Mouse (Mus musculus) liver (tissue): ENCODE data around the gene Ephb1.

Source experiments
- DNase-seq: peaks from one replicate; pipeline ENCODE4 v3.0.0-alpha.2; 2020; ENCODE audit warnings: mixed read lengths

Gene Ephb1

DNA sequence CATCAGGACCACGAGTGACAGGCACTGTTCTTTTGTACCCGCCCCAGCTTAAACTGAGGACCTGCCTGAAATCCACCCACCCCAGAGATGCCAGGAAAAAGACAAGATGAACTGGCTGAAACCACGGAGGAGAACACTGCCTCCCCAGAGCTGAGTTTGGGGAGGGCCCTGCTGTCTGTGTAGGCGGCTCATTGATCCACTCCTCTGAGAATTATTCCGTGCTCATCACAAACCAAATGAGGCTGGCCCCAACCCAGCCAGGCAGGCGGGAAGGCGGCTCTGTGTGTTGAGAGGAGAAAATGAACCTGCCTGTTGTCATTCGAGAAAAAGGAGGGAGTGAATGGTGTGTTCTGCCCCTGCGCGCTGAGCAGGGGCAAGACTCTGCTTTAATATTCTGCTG, 2.8 kb downstream of the Ephb1 start:
- no peak for DNase-seq

DNA sequence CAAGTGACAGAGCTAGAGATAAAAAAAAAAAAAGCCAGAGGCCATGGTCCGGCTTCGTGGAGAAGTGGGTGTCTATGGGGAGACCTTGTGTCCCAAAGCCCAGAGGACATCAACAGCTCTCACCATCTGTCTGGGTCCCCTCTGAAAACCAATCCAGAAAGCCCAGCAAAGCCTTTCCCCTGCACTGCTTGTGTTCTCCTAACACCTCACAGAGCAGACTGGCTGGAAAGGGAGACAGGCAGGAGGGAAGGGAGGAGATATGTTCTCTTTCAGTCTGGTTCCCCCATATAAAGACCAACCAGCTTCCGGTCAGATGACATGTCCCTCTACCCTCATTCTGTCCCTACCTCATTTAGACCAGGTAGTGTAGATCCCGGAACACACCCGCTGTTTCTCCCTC, 3.3 kb downstream of the Ephb1 start:
- no peak for DNase-seq

DNA sequence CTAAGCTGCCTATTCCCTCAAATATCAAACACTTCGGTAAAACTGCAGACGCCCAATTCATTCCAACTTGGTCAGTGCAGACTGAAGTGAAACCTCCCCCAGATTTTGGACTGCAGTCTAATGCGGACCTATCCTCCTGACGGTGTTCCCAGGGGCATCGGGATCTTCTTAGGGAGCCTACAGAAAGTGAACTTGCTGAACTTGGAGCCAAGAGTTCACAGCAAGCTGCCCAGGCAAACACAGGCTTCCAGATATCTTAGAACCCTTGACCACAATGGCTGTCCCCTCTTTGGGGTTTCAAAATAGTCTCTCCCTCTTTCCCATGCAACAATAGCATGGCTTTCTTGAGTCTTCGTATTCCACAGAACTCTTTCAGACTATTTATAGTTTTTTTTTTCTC, 3.8 kb downstream of the Ephb1 start:
- DNase-seq: no peak

DNA sequence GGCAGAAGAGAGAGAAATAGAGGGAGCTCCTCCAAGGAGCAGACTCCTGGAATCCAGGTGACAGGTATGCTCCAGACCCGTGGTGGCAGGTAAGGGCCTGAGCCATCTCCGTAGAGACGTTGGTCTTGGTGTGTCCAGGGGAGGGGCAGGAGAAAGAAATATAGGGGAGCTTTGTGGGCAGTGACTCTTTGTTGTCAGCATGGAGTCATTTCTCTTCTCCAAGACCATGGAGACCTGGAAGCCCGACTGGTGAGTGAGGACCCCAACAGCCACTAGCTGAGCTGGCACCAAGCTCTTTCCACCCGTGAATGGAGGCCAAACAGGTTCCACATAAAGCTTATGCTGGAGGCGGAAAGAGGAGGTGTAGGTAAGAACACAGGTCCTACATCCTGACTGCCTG, 4.4 kb downstream of the Ephb1 start:
- DNase-seq: no peak

DNA sequence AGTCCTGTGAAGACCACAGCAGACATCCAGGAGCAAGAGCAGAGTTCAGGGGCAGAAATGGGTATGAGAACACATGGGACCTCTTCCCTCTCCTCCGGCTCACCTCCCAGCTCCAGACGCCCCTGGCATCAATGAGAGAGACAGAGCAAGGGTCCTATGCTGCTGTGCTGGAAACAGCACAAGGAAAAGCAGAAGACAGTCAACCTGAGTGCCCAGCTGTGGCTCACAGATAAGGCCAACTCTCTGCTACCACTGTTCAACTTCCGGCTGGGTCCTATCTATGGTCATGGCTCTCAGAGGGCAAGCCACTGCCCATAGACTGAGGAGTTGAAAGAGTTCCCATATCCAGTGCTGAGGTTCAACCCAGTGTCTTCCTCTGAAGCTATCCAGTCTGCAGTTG, 7.7 kb downstream of the Ephb1 start:
- no peak for DNase-seq

DNA sequence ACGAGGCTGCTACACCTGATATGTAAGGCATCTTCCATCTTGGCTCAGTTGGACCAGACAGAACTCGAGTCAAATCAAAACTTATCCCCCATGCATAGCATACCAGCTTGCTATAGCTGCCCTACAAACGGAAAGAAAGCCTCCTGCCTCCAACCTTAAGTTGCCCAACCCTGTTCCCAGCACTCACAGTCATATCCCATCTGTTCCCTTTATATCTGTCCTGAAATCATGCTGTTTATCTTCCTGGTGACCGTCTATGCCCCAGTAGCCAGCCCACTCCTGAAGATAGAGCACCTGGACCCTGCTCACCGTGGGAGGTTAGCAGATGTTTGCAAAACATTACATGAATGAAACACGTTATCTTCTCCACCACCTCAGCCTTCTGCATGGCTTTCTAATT, 9.0 kb downstream of the Ephb1 start:
- no peak for DNase-seq

DNA sequence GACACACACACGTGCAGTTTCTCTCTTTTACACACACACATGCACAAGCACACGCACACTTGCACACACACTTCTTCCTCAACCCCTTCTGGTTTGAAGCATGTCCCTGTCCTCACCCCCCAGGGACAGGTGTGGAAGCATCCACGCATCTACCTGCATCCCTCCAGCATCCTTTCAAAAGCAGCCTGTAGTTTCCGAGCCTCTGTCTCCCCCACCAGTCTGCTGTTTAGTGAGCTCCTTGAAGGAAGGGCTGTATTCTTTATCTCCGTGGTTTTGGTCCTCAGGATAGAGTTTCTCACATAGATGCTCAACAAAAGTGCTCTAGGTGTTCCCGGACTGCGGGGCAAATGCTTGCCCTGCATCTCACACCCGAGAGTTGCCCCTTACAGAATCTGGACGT, 9.4 kb downstream of the Ephb1 start:
- DNase-seq: no peak

DNA sequence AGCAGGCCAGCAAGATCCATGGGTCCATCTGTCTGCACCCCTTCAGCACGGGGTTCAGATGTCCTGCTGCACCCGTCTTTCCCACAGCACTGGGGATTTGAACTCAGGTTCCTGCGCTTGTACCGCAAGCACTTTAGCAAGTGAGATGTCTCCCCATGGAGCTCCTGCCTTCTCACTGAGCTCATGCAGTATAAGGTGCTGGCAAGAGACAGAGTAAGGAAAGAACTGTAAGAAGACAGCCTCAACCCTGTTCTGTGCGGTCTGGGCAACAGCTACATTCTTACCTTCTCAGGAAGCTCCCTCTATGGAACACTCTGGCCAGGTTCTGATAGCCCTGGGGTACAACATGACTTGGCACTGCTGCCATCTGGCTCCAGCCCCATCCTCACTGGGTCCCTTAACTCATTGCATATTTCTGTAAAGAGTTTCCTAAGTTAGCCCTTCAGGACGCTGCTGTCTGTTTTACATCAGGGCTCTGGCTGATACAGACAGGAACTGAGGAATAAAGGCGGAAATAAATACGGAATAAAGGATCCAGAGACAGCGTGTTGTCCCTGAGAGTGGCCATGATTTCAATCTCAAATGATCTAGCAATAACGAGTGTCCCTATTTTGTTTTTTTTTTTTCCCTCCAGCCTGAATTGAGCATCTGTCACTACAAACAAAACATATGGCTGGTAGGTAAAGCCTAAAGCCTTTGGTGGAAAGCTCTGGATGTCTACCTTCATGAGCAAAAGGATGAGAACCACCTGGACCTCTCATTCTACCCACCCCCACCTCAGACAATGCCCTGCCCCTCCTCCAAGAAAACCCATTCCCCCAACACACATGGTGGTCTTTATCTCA, 10.2 kb downstream of the Ephb1 start:
- DNase-seq: no peak

DNA sequence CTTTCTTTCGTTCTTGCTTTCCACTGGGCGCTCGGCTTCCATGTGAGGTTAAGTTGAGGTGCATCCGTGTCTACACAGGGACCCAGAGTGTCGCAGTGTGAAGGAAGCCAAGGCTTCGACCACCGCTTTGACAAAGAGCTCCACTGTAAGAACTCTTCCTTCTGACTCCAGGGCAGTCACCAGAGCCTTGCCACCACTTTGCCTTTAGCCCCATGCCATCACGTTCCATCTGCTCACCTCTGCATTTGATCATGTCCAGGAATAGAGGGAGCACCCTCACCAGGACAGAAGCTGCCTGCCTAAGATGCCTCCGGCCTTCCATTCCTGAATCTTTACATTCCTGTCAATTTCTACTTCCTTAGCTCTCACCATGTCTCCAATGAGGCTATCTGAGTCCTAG, 11.4 kb downstream of the Ephb1 start:
- DNase-seq: no peak

DNA sequence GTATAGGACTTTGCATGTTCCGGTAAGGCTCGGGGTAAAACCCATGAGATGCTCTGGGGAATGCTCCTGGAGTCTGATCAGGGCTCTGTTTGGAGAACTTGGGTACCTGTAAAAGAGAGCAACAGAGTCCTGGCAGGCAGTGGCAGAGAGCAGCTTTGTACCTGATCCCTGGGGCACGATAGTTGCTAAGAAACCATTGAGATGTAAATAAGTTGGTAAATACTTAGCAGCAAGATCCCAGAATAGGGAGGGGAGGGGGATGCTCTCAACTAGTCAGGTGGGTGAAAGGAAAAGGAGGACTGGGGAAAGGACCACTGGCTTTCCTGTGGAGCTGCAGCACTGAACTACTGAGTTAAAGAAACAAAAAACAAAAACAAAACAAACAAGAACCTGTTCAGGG, 12.5 kb downstream of the Ephb1 start:
- no peak for DNase-seq

DNA sequence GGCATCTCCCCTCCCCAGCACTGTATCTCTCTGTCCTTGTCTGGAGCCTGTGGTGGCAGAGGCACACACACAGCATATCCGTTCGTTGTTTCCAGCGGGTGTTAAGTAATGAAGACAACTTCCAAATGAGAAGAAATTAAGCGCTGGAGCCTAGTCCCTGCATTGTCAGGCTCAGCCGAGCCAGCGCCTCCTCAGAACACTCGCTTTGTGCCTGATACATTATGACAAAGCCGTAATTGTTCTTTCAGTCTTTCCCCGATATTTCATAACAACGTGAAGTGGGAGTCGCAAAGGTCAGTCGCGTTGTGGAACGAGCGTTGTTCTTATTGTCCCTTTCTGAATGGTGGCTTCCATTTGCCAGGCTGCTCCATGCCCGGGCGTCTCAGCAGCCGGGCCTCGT, 13.7 kb downstream of the Ephb1 start:
- no peak for DNase-seq

DNA sequence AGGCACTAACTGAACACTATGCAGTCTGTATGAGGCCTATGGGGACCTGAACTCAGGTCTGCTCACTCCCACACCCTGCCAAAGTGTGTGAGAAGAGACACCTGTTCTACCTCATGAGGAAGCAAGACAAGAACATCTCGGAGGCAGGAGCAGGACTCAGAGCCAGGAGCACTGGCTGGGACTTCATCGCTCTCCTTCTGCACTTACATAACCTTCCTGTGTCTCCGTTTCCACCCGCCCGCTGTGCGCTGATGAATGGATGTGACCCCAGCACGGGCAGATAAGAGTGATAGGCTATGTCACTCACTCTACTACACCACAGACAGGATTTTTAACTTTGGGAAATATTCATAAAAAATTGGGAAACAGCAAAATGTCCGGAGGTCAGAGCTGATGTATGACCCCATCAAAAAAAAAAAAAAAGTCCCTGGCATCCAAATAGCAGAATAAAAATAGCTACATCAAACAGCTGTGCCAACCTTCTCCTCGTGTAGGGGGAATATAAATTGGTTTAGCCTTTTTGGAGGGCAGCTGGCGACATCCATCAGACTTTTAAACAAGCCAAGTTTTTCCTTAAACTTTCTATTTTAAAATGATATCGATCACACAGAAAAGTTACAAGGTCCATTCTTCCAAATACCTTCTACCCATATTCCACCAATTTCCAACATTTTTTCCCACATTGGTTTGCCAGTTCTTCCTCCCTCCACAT, 18.8 kb downstream of the Ephb1 start:
- no peak for DNase-seq

DNA sequence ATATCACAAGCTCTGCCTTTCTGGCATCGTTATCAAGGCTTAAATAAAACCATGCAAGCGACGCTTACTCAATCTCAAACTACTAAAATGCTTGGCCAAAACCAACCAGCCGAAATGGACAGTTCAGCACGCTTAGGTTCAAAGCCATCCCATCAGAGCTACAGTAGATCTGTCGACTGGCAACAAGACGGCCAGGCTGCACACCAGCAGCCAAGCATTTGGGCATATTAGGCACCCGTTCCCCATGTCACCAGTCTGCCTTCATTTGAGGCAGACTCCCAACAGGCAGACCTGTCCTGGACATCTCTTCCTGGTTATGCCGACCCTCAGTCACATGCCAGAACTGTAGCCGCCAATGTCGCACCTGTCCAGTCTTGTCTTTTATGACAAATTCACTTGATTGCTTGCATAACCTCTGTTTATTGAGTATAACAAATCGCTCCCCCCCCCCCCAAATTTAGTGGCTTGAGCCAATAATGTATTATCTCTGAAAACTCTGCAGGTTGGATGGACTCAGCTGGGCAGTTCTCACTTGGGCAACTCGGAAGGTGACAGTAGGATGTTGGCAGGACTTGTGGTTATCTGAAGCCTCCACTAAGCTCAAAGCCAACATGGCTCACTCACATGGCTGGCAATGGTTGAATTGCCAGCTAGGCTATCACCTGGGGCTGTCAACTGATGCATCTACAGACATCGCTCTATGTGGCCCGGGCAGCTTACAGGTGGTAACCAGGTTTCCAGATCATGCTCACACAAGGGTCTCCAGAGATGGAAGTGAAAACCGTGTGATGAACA, 24.0 kb downstream of the Ephb1 start:
- DNase-seq: no peak

DNA sequence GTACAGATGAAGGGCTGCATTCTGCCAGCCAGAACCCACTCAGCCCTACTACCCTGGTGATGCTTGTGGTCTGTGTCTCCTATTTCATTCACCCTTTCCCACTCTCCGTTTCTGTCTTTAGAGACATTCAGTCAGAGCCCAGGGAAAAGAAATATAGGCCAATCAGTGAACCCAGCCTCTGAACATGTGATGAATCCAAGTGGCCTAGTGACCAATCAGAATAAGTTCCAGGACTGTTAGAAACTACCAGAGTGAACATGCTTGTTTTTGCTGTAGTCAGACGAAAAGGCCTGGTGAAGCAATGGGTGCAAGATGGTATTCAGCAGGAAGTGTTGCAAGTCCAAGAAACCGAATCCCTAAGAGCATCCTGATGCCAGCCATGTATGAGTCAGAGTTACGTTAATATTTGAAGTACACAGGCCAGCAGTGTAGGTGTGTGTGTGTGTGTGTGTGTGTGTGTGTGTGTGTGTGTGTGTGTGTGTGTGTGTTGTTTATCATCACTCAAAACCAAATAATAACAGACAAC, 26.8 kb downstream of the Ephb1 start:
- no peak for DNase-seq

DNA sequence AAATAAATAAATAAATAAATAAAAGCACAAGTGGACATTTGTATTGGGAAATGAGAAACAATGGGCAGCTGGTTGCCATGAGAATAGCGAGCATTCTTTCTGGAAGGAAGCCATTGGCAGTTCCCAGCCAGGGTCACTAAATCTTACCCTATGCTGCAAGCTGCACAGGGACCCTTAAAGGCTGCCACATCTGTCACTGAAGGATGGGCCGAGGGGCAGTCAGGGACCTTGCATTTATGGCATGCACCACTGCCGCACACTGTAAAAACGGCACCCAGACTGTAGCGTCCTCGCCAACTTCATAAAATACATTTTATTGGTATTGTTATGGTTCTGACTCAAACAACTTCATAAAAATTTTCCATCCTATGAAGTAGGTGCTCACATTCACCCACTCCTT, 39.1 kb downstream of the Ephb1 start:
- no peak for DNase-seq

DNA sequence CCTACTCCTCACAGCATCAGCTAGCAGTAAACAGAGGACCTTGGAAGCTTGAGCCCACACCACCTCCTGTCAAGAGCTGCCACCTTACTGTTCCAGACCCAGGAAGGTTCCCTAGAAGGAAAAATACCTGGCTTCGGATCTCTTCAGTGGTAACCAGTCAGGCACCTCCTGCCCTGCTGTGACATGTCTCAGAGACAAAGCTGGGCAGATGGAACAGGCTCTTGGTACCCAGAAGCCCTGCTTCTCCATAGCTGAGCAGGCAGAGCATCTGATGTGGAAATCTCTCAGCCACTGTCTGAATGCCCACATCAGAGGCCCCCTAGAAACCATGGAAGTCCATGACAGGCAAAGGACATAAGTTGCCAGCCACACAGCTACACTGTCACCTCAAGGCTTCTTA, 39.7 kb downstream of the Ephb1 start:
- DNase-seq: no peak

DNA sequence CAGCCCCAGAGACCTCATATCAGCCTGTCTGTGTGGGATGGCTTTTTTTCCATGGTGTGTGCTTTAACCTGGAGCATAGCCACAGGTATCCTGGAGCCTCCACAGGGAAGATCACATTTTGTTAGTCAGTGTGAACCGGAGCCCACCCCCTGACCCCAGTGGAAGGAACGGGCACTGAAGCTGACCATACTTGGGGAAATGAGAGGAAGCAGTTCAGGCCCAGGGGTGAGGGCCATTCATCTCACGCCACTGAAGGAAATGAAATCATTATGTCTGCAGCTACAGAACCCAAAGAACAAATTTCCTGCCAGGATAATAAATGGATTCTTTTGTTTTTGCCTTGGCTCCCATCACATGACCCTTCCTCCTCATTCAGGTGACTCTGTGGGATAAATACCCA, 44.1 kb downstream of the Ephb1 start:
- no peak for DNase-seq

DNA sequence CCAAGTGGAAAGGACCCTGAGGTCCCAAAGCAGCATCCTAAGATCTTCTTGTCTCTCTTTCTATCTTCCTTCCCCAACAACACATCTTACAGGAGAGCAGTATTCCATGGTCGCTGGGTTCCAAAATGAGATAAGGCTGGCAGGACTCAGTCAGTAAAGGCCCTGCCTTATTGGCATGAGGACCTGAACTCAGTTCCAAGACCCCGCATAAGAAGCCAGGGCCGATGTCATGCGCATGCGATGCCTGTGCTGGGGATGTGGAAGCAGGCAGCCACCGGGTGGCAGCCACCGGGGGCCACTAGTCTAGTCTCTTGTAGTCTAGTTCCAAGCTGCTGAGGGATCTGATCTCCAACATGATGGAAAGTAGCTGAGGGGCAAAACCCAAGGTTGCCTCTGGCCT, 45.2 kb downstream of the Ephb1 start:
- no peak for DNase-seq

DNA sequence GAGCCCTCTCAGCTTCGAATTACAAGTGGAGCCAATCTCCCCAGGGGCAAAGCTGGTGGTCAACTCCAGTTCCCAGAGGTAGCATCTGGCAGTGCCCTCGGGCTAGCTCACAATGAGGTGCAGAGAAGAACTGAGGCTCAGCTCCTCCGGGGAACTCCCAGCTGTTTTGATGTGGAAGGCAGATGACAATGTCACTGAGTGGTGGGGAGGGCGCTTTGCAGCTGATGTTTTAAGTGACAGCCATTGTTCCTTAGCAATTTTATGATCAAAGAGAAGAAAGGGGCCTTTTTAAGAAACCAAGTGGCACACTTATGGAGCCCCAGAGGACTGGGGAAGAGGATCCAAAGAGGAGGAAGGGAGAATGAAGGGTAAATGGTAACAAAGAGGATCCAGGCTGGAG, 46.8 kb downstream of the Ephb1 start:
- no peak for DNase-seq

DNA sequence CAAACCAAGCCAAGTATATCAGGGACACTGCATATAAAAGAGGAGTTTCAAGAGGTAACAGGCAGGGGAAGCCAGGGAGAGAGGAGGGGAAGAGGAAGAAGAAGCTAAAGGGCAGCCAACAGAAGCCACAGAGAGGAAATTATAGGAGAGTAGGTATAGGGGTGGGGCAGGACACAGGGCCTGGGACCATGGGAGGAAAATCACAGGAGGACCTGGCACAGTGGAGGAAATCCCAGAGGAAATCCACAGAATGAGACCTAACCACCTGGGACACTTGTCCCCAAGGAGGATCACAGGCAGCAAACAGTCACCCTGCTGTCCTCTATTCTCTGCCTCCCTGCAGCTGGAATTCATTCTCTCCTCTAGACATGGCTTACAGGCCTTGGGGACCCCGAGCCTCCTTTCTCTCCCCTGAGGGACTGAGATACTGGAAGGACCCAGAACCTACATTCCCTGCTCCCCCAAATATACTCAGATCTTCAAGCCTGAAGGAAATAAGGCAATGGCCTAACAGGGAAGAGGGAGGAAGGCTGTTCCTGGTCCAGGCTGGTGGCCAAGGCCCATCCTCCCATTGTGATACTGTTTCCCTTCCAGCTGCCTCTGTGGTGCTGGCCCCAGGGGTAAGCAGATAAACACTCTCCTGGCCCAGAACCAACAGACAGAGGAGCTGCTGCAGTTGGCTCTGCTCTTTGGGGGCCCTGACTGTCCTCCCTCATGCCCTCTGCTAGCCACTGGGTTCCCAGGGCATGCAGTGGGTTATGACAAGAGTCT, 47.7 kb downstream of the Ephb1 start:
- DNase-seq: no peak

DNA sequence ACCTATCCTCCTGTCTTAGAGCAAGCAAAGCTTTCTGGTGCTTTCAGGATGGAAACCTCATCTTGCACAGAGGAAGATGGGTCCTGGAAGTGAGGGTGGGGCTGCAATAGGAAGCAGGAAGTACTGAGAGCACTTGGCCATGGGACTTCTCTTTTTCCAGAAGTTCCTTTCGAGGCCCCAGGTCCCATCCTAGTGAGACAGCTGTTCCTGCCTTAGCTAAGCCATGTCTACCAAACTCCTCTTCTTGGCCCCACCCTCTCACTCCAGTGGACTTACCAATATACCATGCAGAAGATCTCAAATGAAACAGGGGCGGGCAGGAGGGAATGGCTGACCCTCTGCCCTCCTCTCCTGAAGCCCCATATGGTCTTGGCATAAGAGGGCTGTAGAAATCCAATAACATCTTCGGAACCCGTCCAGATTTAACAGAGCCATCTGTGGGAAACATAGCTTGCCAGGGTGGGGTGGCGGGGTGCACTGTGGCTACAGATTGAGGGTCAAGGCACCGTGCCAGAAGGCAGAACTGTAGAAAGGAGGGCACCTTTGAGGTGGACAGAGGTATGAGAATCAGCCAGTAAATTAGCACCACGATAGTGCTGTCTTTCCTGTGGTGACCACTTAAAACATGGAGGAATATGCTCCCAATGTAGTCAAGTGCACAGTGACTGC, 48.9 kb downstream of the Ephb1 start:
- no peak for DNase-seq

DNA sequence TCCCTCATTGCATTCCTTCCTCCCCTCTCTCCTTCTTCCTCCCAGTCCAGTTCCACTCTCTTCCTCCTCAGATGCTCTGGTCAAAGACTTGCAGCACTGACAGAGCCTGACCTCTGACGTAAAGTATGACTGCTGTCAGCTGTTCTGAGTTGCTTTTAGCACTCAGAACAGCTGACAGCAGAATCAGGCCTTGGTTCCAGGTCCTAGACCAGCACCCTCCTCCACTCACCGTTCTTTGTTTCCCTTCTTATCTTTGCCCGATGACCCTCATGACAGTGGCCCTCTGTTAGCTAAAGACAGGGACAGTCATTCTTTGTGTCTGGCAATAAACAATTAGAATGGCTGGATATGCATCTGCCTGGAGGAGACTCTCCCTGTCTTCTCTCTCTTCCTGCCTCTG, 49.7 kb downstream of the Ephb1 start:
- DNase-seq: no peak
